Mouse (Mus musculus) intestine, postnatal 0 days (tissue): ENCODE data around the gene Nat8f6. TPM values are rescaled to one million over a fixed set of nuclear protein-coding genes. Genes with fewer than 3 reads are reported as not detected.
"Not testable (repeated sequence)": the region's sequence is repeated elsewhere in the genome, so short reads cannot be mapped to it uniquely, and the experiment has no call there.

ENCODE experiments used
- ATAC-seq: fragments of 200-750 bp; cut with Nextera tagmentation; 2 replicates; pipeline ENCODE4 v1.8.0; 2017; ENCODE audit warnings: mild to moderate bottlenecking, moderate TSS enrichment, moderate library complexity
- H3K27ac ChIP-seq: fragments of 300-500 bp; sonication (generic); 2 replicates; pipeline ENCODE4 v1.5.1; 2014; ENCODE audit warnings: mild to moderate bottlenecking, low read depth, low read length, moderate library complexity
- H3K27me3 ChIP-seq: fragments of 300-500 bp; sonication (generic); replicated peaks from 2 replicates; pipeline ENCODE4 v1.6.1; 2014; ENCODE audit warnings: low read length, mixed read lengths; ENCODE audit not compliant: control insufficient read depth, insufficient read depth
- H3K36me3 ChIP-seq: fragments of 300-500 bp; sonication (generic); 2 replicates; pipeline ENCODE4 v1.6.1; 2014; ENCODE audit warnings: mild to moderate bottlenecking, moderate library complexity; ENCODE audit not compliant: control insufficient read depth, insufficient read depth
- H3K4me1 ChIP-seq: fragments of 300-500 bp; sonication (generic); replicated peaks from 2 replicates; pipeline ENCODE4 v1.6.1; 2014; ENCODE audit warnings: antibody characterized with exemption, low read length, mixed read lengths; ENCODE audit not compliant: control insufficient read depth, insufficient read depth
- H3K4me2 ChIP-seq: fragments of 300-500 bp; sonication (generic); replicated peaks from 2 replicates; pipeline ENCODE4 v1.6.1; 2014; ENCODE audit warnings: low read depth, mild to moderate bottlenecking, moderate library complexity
- H3K4me3 ChIP-seq: fragments of 300-500 bp; sonication (generic); 2 replicates; pipeline ENCODE4 v1.5.1; 2014; ENCODE audit warnings: low read depth, low read length
- H3K9ac ChIP-seq: fragments of 300-500 bp; sonication (generic); 2 replicates; pipeline ENCODE4 v1.6.1; 2014; ENCODE audit warnings: mild to moderate bottlenecking, low read depth, low read length
- H3K9me3 ChIP-seq: fragments of 300-500 bp; sonication (generic); 2 replicates; pipeline ENCODE4 v1.6.1; 2016; ENCODE audit warnings: mixed run types; ENCODE audit not compliant: control insufficient read depth
- CTCF ChIP-seq: sonication (generic); IDR thresholded peaks from 2 replicates; pipeline ENCODE4 v1.5.1; 2016; ENCODE audit warnings: low read depth, mild to moderate bottlenecking, control low read depth, antibody characterized with exemption, moderate library complexity
- WGBS: fragments of 180-500 bp; shearing (Covaris S2); extraction: QIAGEN DNeasy Blood & Tissue Kit; methylation state at CpG from one replicate; pipeline ENCODE4 v1.1.7; 2014; 5-methylcytosine and 5-hydroxymethylcytosine counted together
- polyA plus RNA-seq: library from polyadenylated mRNA; unstranded; fragments of >200 nt; fragmentation: Nextera tagmentation; extraction: Ambion mirVana; gene quantifications from 2 replicates; pipeline ENCODE4 v1.2.1, GENCODE M21; 2015

Gene Nat8f6
- polyA plus RNA-seq, 1 experiment from 2014 or later = not detected

- H3K4me2 ChIP-seq = no peak overlapping the region
- no peaks in the 10 kb centered on the region for H3K4me1 ChIP-seq
- no peaks in the 10 kb centered on the region for H3K27me3 ChIP-seq
- 83% methylated on average over 8 of the region's 8 CpGs for WGBS
- ATAC-seq = no peak
- TF ChIP-seq CTCF = no peak
- H3K27ac ChIP-seq = no peak overlapping the region
- H3K9me3 ChIP-seq = no peaks in the 10 kb centered on the region
- H3K4me3 ChIP-seq = no peak overlapping the region
- H3K9ac ChIP-seq = no peak overlapping the region
- H3K36me3 ChIP-seq = no peaks in the 10 kb centered on the region
These were observed 17.9 kb upstream of the Nat8f6 start for GRCm38 (mm10) chr6:85838674-85839073.

GRCm38 (mm10) chr6:85837307-85837706 is 16.6 kb upstream of the Nat8f6 start:
- peak; percentile 59 for ATAC-seq
- 25% methylated on average over 12 of the region's 12 CpGs for WGBS
- H3K27ac ChIP-seq, H3K4me1 ChIP-seq, H3K9me3 ChIP-seq, H3K4me3 ChIP-seq, H3K27me3 ChIP-seq, H3K36me3 ChIP-seq, H3K9ac ChIP-seq: not testable (repeated sequence)
- H3K4me2 ChIP-seq = peak overlapping the region; percentile 57
- peak; percentile 54 for TF ChIP-seq CTCF

GRCm38 (mm10) chr6:85836827-85837226 is 16.1 kb upstream of the Nat8f6 start:
- not testable (repeated sequence) for H3K36me3 ChIP-seq, H3K9ac ChIP-seq, H3K9me3 ChIP-seq, ATAC-seq, H3K4me3 ChIP-seq, H3K27me3 ChIP-seq, H3K4me1 ChIP-seq, H3K27ac ChIP-seq
- WGBS = 20% methylated on average over 8 of the region's 9 CpGs
- peak overlapping the region; percentile 57 for H3K4me2 ChIP-seq
- TF ChIP-seq CTCF = peak; percentile 60

- H3K4me2 ChIP-seq, H3K9me3 ChIP-seq, H3K4me1 ChIP-seq, H3K27me3 ChIP-seq, H3K9ac ChIP-seq, ATAC-seq, H3K27ac ChIP-seq, H3K36me3 ChIP-seq, H3K4me3 ChIP-seq: not testable (repeated sequence)
- WGBS = 74% methylated on average over 5 of the region's 5 CpGs
These were observed 15.3 kb upstream of the Nat8f6 start for GRCm38 (mm10) chr6:85836098-85836497.

GRCm38 (mm10) chr6:85835104-85835503 is 14.3 kb upstream of the Nat8f6 start:
- not testable (repeated sequence) for H3K9me3 ChIP-seq, H3K4me3 ChIP-seq, H3K27ac ChIP-seq, H3K4me2 ChIP-seq, H3K27me3 ChIP-seq, H3K4me1 ChIP-seq, H3K36me3 ChIP-seq, H3K9ac ChIP-seq
- ATAC-seq = peak; percentile 41; the same call in 1 of the 2 replicates
- 48% methylated on average over 1 of the region's 2 CpGs for WGBS

GRCm38 (mm10) chr6:85834504-85835100 is 13.8 kb upstream of the Nat8f6 start:
- not testable (repeated sequence) for H3K4me2 ChIP-seq, H3K4me3 ChIP-seq, H3K9ac ChIP-seq, H3K9me3 ChIP-seq, H3K27ac ChIP-seq, H3K27me3 ChIP-seq, H3K4me1 ChIP-seq, ATAC-seq, H3K36me3 ChIP-seq

- WGBS = 40% methylated on average over 7 of the region's 7 CpGs
- Histone ChIP-seq H3K4me2 (peak within 1 kb of the TSS; percentile 45), H3K4me1 (no peaks in the 10 kb centered on the region; the same call in 1 of the 2 replicates), H3K9me3 (no peaks in the 10 kb centered on the region), H3K36me3 (no peaks in the 10 kb centered on the region), H3K27ac (peak within 1 kb of the TSS; percentile 71), H3K4me3 (no peak within 1 kb of the TSS), H3K9ac (no peak within 1 kb of the TSS), H3K27me3 (no peaks in the 10 kb centered on the region)
- peak; percentile 79 for ATAC-seq
- no peak for TF ChIP-seq CTCF
These were observed 11.1 kb upstream of the Nat8f6 start, which contains the start of gene Nat8 for GRCm38 (mm10) chr6:85831796-85832321. Gene Nat8 (minus strand): TSS chr6:85832082.
